Mouse (Mus musculus) bone marrow macrophage, adult 2 months (primary cell): ENCODE measurements around the gene Tns3.

Experiments used
- CTCF ChIP-seq: IDR thresholded peaks from 2 replicates; pipeline ENCODE4 v1.5.1; 2012; ENCODE audit warnings: low read depth, mild to moderate bottlenecking, low read length, moderate library complexity
- POLR2A ChIP-seq: IDR thresholded peaks from 2 replicates; pipeline ENCODE4 v1.6.1; 2012; ENCODE audit warnings: mild to moderate bottlenecking, low read depth, low read length, borderline replicate concordance

DNA sequence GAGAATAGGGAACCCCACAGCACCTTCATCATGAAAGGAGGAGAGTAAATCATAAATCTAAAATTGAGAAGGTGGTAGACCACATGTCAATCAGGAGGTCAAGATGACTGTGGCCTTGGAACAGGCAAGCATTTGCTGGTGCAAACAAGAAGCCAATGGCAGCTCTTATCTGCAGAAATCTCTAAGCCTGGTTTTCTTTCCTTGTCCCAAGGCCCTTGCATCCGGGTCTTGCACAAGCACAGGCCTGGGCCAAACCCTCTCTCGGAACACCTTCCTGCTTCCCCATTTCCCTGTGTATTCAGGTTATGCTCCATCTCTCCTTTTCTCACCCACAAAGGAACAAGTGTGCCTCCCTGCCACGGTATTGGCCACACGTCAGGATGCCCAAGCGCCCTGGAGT is 35.0 kb downstream of the Tns3 start:
- TF ChIP-seq POLR2A (no peak), CTCF (no peak)
